Mouse (Mus musculus): ENCODE data around the gene Fam234a.
"Not testable (repeated sequence)": the region's sequence is repeated elsewhere in the genome, so short reads cannot be mapped to it uniquely, and the experiment has no call there.

Fam234a gene

DNA sequence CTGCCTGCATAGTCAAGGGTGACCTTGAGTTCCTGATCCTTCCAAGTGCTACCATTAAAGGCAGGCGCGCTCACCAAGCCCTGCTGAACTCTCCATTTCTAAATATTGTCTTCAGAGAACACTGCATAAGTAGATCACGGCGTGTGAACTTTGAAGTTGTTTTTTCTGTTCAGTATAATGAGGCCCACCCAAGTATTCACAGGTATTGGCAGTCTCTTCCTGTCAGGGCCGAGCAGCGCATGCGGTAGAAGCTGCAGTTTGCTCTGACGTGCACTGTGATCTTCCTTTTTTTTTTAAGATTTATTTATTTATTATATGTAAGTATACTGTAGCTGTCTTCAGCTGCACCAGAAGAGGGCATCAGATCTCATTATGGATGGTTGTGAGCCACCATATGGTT lies 9.7 kb downstream of the Fam234a start:
- in situ Hi-C loops (cut with MseI, MboI) = no loop called here

DNA sequence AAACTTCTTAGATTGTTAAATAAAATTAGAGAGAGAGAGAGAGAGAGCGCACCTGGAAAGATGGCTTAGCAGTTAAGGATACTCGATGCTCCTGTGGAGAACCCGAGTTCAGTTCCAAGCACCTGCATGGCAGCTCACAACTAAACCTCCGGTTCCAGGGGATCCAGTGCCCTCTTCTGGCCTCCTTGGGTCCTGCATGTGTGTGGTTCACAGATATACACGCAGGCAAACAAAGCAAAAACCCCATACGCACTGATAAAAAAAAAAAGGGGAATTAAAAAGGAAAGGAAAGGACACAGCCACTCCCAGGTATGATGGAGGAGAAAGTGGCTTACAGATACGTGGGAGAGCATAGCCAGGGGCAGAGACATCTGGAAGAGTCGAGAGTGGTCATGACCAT lies 11.2 kb downstream of the Fam234a start:
- in situ Hi-C loops (cut with MseI, MboI) = no loop called here

DNA sequence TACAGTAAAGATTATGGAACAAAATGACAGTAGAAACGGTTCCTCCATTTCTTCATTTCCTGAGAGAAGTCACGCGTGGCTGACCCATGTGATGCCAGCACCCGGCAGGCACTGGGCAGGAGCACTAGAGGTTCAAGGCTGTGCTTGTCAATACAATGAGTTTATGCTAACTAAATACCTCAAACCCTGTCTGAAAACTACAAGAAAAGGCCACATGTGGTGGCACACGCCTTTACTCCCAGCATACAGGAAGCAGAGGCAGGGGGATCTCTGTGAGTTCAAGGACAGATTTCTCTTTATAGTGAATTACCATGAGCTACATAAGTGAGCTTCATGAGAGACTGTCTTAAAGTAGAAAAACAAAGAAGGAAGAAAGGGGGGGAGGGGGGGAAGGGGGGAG lies 12.9 kb downstream of the Fam234a start:
- in situ Hi-C loops (cut with MseI, MboI) = no loop called here

DNA sequence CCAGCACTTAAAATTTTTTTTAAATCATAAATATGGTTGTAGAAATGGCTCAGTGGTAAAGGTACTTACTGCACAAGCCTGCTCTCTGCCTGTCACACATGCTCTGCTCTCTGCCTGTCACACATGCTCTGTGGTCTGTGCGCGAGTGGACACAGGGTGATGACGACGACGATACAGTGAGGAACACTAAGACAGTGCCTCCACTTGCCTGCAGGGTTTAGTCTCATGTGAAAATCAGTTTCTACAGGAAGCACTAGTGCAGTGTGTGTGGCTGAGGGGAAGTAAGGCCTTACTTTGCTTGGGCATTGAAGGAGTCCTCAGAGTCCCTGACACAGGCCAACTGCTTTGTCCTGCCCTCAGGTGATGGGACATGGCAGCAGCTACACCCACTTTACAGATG lies 14.3 kb downstream of the Fam234a start:
- in situ Hi-C loops (cut with MseI, MboI) = no loop called here

DNA sequence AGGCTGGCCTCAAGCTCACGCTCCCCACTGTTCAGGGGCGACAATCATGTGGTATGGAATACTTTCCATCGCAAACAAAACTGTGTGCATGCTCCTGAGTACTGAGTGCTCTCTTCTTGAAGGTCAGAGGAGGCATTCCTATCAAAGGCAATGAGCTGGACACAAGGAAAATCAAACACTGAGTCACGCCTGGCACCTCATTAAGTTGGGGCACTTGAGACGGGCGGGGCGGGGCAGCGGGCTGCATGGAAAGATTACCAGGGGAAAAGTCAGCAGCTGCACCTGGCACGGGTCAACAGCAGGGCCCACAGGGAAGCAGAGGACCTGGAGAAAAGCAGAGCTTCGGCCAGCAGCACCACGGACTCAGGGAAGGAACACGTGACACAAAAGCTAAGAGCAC lies 18.9 kb downstream of the Fam234a start:
- in situ Hi-C loops (cut with MseI, MboI) = no loop called here

DNA sequence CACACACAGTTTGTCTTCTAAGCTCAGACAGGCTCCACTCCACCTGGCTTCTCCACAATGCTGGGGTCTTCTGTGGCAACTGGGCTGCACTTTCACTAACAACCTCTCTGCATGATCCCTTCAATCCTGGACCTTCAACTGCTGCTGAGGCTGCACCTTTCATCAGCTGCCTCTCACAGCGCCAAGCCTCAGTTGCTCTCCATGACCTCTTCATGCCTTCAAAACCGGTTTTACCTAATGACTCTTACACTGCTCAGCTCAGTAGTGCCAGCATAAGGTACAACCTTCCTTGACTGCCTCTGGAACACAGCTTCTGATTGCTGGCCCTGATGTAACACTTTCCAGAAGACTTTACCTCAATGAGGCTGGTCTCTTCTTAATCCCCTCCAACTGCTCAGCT lies 22.5 kb downstream of the Fam234a start:
- in situ Hi-C loops (cut with MseI, MboI) = no loop called here

DNA sequence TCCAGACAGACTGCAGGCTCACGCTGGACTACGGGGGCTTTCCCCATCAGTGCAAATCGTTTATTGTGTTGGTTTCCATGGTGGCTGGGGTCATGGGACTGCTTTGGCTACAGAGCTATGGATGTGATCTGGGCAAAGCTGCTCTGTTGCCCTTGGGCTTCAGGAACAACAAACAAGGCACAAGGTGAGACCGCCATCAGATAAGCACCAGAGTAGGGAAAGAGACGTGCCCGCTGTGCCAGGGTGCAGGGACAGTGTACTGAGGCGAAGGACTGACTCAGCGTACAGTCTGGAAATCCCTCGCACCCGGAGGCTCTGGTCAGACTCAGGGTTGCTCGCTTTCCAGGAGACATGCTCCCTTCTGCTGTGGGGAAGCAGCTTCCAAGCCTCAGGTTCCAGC lies 31.4 kb downstream of the Fam234a start:
- in situ Hi-C loops (cut with MseI, MboI) = no loop called here

DNA sequence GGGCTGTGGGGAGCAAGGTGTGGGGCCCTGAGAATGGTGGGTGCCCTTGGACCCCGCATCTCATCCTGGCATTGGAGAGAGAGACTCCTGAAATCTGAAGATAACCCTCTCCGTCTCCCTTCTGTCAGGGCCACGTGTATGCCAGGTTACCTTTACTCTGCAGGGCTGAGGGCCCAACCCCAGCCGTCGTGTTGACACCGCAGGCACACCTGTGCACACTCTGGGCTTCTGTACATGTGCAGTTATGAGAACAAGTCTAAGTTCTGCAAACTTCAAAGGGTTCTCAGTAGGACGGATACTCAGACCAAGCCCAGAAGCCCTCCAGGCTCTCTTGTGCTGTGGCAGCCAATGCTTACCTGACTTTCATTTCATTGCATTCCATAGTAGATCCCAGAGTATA lies 31.8 kb downstream of the Fam234a start:
- in situ Hi-C loops (cut with MseI, MboI) = no loop called here

DNA sequence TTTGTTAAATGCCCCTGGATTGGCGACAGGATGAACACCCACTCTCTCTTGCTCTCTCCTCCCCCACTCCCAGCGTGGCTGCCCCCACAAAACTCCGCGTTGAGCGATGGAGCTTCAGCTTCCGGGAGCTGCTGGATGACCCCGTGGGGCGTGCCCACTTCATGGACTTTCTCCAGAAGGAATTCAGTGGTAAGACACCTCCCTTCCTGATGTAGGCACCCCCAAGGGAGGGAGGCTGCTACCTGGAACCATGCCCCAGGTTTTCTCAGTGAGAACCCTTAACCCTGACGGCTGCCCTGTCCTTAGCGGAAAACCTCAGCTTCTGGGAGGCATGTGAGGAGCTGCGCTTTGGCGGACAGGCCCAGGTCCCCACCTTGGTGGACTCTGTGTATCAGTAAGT lies 36.4 kb downstream of the Fam234a start, which contains the start of gene Arhgdig:
TSS of gene Arhgdig (minus strand) at position 101 of the 400 bp plus-strand sequence.
- in situ Hi-C loops (cut with MseI, MboI) = no loop called here

DNA sequence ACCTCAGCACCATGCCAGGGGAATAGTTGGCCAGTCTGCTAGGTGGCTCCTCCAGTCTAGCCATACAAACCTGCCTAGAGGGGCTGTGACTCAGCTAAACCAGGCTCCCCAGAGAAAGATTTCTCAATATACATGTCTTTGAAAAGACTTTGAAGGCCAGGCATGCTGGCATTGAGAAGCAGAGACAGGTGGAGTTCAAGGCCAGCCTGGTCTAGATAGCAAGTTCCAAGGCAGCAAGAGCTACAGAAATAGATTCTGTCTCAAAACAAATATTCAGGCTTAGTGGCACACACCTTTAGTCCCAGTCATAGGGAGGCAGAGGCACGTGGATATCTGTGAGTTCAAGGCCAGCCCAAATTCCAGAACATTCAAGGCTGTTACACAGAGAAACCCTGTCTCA lies 37.6 kb downstream of the Fam234a start:
- in situ Hi-C loops (cut with MseI, MboI) = no loop called here

DNA sequence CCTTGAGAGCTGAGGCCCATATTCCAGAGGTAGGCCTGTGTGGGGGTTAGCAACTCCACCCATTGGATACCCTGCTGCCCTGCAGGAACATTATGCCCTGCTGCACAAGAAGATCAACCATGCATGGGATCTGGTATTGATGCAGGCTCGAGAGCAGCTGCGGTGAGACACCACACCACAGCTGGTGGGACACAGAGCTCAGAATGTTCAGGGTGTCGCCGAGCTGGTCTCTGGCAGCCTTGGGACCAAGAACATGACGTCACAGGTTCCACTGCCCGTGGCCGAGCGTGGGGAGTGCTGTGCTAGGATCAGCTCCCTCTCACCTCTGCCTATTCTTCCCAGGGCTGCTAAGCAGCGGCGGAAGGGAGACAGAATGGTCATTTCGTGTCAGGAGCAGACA lies 39.3 kb downstream of the Fam234a start:
- in situ Hi-C loops (cut with MseI, MboI) = no loop called here

DNA sequence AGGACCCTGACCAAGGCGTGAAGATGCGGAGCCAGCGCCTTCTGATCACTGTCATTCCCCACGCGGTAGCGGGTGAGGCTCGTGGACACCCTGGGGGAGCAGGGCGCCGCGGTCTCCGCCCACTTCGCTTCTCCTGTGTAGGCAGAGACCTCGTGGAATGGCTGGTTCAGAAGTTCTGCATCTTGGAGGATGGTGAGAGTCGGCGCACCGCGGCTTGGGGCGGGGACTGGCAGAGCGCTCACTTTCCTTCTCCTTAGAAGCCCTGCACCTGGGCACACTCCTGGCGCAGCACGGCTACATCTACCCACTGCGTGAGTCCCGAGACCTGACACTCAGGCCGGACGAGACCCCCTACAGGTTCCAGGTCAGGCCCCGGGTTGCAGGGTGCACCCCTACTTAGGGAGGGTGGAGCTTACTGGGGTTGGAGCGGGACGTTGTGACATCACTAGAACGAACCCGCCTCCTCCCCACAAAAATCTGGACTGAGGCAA lies 40.7 kb downstream of the Fam234a start:
- in situ Hi-C loops (cut with MseI, MboI) = no loop called here

DNA sequence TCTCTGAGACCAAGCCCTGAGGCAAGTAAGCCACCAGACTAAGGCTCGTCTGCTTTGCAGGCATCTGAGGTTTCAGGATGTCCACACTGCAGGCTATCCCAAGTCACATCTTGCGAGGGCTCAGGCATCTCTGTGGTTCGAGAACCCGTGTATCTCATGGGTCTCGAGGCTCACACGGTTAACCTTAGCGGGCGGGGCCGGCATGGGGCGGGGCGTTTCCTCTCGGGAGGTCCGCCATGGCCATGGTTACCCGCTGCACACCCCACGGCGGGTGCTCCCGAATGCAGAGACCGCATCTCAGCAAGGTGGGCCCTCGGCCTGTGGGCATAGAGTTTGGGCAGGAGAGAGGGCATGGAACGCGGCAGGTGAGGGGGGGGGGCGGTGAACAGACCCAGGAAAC lies 41.3 kb downstream of the Fam234a start, which contains the start of gene Rgs11:
TSS of gene Rgs11 (plus strand) at position 215 of the 400 bp plus-strand sequence.
- in situ Hi-C loops (cut with MseI, MboI) = no loop called here

DNA sequence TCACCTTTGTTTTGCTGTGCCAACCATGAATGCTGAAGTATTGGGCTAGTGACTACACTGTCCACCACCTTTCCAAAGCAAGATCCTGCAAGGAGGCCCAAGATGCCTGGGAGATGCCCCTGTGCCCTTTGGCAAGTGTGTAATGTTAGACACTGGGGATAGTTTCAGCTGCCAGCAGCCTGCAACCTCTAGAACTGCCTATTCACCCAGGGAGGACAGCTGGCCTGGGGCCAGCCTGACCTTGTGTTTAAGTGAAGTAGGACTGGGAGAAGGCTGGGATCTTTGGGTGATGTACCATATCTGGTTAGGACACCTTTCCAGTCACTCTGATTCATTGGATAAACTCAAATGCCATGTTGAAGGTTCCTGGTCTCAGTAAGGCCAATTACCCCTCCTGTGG lies 42.0 kb downstream of the Fam234a start:
- in situ Hi-C loops (cut with MseI, MboI) = no loop called here

DNA sequence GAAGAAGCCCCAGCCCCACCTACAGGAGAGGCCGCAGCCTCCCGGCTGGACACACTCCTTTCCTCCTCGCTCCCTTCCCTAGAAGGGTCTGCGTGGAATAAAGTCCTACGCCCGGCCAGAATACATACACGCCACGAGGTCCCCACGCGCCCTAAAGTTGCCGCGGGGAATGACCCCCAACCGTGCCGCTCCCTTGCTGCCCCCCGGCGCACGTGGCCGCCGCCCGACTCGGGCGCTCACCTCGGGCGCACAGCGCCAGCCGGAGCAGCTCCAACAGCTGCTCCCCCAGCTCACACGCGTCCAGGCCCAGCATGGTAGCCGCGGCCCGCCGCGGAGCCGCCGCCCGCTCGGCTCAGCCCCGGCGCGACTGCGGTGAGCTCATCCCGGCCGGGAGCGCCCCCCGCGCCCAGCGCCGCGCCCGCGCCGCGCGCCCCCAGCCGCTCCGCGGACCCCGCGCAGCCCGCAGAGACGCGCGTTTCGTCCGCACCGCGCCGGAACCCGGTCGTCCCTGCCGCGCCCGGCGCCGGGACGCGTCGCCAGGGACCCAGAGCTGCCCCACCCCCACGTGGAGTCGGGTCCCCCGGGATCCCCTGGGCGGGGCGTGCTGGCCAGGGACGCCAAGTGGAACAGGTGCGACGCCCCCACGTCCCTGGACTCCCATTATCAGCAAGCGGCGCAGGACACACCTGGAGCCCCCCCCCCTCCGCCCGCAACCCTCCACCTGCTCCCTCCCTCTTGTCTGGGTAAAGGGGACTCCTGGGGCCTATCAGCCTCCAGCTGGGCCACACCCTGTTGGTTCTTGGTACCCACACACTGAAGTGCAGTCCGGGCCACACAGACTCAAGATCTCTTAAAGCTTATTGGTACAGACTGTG lies 43.0 kb downstream of the Fam234a start:
- in situ Hi-C loops (cut with MseI, MboI) = no loop called here

DNA sequence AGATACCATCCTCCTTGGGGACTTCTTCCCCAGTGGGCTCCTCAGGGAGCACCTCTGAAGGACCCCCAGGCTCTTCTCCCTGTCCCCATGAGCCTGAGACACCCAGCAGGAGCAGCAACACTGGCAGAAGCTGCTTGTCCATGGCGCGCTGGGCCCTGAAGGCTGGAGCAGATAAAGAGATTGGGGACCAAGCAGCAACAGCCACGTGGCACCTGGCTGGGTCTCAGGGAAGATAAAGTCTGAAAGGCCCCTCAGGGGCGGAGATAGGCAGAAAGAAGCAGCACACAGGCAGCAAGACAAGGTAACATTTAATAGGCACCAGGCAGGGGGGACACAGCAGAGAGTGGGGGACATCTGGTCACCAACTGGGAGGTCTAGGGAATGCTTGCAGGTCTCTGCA lies 45.1 kb downstream of the Fam234a start, which contains the start of gene Pdia2:
TSS of gene Pdia2 (minus strand) at position 196 of the 400 bp plus-strand sequence.
- in situ Hi-C loops (cut with MseI, MboI) = no loop called here

DNA sequence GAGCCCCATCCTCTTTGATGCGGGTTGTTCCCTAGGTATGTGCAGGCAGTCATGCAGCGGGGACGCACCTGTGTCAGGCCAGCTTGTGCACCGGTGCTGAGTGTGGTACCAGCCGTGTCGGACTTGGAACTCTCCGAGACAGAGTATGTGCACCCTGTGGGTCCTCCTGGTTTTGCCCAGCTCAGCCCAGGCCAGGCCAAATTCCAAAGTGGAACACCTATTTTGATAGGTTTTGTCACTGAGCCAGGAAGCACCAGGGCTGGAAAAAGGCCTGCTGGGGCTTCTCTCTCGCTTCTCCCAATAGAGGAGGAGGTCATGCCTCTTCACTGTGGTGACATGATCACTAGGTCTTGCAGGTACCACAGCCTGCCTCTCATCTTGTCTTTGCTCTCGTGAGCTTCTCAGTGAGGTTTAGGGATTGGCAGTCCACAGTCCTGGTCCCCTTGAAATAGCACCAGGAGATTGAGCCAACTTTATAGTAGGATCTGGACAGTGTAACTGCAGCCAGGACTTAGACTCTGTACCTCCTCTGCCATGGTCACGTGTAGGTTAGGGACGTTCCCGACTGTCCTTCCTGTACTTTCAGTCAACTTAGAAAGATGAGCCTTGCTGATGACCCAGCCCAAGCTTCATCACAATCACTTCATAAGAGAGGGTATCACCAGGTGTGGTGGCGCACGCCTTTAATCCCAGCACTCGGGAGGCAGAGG lies 51.4 kb downstream of the Fam234a start:
- in situ Hi-C loops (cut with MseI, MboI) = no loop called here

DNA sequence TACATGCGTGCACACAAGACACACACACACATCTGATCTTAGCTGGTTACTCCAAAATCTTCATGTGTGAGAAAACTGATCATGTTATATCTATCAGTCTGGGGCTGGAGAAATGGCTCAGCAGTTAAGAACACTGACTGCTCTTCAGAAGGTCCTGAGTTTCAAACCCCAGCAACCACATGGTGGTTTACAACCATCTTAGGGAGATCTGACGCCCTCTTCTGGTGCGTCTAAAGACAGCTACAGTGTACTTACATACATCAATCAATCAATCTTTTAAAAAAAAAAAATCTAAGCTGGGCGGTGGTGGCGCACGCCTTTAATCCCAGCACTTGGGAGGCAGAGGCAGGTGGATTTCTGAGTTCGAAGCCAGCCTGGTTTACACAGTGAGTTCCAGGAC lies 52.6 kb downstream of the Fam234a start:
- in situ Hi-C loops (cut with MseI, MboI) = not testable (repeated sequence)

DNA sequence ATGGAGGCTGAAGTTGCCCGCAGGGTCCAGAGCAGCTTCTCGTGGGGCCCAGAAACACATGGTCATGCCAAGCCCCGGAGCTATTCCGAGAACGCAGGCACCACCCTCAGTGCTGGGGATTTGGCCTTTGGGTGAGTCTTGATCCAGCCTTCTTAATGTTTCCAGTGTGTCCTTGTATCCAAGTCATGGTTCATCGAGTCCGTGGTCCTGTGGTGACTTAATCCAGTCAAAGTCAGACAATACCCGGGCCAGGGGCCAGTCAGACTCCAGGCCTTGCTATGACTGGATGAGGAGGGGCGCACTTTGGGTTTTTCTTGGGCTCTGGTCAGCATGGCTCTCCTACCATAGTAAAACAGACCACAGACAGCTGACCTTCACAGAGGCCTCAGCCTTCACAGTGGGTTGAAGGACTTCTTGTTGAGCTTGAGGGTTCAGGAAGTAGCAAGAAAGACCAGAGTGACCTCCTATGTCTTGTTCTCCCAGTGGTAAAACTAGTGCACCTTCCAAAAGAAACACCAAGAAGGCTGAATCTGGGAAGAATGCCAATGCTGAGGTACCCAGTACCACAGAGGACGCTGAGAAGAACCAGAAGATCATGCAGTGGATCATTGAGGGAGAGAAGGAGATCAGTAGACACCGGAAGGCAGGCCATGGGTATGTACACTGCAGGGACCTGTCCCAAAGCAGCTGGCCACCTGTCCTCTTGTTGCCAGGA lies 55.8 kb downstream of the Fam234a start:
- in situ Hi-C loops (cut with MseI, MboI) = no loop called here

DNA sequence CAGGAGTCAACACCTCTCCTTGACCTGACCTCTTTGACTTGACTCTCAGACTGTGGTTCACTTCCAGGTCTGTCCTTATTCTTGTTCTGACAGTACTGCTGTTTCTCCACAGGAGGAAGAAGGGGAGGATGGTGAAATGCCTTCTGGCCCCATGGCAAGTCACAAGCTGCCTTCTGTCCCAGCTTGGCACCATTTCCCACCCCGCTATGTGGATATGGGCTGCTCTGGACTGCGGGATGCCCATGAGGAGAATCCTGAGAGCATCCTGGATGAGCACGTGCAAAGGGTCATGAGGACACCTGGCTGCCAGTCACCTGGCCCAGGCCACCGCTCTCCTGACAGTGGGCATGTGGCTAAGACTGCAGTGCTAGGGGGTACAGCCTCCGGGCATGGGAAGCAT lies 56.5 kb downstream of the Fam234a start:
- in situ Hi-C loops (cut with MseI, MboI) = no loop called here

DNA sequence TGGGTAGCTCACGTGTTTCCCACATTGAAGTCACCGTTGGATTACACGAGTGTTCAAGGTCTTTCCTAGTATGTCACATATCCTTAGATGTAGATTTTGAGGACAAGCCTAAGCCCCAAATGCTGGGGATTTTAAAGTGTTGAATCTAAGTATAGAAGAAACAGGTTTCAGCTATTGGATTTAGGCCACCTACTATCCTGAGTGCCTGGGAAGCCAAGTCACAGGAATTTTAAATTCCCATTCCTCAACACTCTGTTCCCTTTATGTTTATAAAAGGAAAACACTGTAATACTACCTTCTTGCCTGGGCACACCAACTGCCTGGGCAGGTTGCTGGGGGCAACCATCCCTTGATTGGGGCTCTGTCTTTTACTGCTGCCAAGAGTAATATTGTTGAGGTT lies 62.9 kb downstream of the Fam234a start:
- in situ Hi-C loops (cut with MseI, MboI) = no loop called here

DNA sequence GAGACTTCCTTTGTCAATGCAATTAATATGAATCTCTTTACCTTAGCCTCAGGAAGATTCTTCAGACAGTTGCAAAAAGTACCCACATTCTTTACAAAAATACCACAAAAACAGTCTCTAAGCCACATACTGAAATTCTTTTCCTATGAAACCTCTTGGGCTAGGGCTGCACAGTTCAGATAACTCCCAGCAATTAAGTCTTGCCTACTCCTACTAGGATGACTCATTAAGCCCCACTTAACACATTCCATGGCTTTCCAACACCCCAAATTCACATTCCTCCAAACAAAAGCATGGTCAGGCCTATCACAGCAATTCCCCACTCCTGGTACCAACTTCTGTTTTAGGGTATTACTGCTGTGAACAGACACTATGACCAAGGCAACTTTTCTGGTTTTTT lies 65.4 kb downstream of the Fam234a start:
- in situ Hi-C loops (cut with MseI, MboI) = no loop called here

All from mouse trophoblast stem cell (cell line).